Mouse (Mus musculus) Patski (cell line): ENCODE results near the gene Slc6a6. TPM values are rescaled to one million over a fixed set of nuclear protein-coding genes. Genes with fewer than 3 reads are reported as not detected.

Source experiments
- ATAC-seq: fragments of 100-300 bp; one replicate; pipeline ENCODE4 v1.8.0; 2021
- CTCF ChIA-PET: fragments of 350-600 bp; sonication (Branson Sonifier 250); formaldehyde crosslinking; loops from one replicate; lab custom pipeline; 2022; ENCODE audit warnings: inconsistent platforms; lab: Charles Lee
- POLR2A ChIA-PET: fragments of 350-600 bp; sonication (Branson Sonifier 250); formaldehyde crosslinking; loops from one replicate; lab custom pipeline; 2022; ENCODE audit warnings: antibody characterized with exemption, inconsistent platforms; lab: Charles Lee
- DNase-seq: peaks from one replicate; pipeline ENCODE4 v3.0.0-alpha.2; 2011; ENCODE audit warnings: low read depth, low spot score
- H3K27me3 ChIP-seq: fragments of 371-371 bp; one replicate; pipeline ENCODE4 v1.5.1; 2021
- CTCF ChIP-seq: fragments of 100-300 bp; IDR thresholded peaks from one replicate; pipeline ENCODE4 v1.5.1; 2021
- in situ Hi-C: fragments of 300-500 bp; cut with MboI; formaldehyde crosslinking; loops from 3 replicates; pipeline ENCODE4 v1.11.1; 2018; ENCODE audit warnings: low pct_unique_long_range_greater_than_20kb, mixed read lengths
- polyA plus RNA-seq: library from polyadenylated mRNA; unstranded; gene quantifications from one replicate; pipeline ENCODE4 v1.2.3, GENCODE M21; 2021

Gene Slc6a6
- polyA plus RNA-seq, 1 experiment from 2014 or later: 497 TPM

DNA sequence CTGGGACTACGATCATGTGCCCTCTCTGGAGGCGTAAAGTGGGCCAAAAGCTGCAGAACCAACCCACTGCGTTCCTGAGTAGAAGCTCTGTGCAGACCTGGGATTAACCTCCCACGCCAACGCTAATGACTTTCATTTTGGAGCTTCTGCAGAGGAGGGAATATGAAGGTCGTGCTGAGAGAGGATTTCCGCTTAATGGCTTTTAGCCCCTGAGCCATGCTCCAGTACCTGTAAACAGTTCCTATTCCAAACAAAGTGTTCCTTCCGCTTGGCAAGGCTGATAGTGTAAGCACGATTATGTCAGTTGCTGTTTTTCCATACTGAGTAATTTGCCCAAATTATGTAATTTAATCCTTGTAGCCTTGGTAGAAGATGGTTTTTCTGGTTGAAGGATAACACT, 33.6 kb upstream of the Slc6a6 start:
- no peak for TF ChIP-seq CTCF
- POLR2A ChIA-PET: interaction anchor here (0.6 to 1.1 kb wide), 2 partner anchors 35 to 67 kb away, joined by 3 to 4 read pairs; no protein-coding TSS in a partner anchor
- DNase-seq (no peak), ATAC-seq (no peak)
- in situ Hi-C loops: no loop called here
- H3K27me3 ChIP-seq: no peaks in the 10 kb centered on the region
- CTCF ChIA-PET: interaction anchor here (0.6 to 1.7 kb wide), 4 partner anchors 9 to 112 kb away, joined by 3 to 8 read pairs (median 4); no protein-coding TSS in a partner anchor

DNA sequence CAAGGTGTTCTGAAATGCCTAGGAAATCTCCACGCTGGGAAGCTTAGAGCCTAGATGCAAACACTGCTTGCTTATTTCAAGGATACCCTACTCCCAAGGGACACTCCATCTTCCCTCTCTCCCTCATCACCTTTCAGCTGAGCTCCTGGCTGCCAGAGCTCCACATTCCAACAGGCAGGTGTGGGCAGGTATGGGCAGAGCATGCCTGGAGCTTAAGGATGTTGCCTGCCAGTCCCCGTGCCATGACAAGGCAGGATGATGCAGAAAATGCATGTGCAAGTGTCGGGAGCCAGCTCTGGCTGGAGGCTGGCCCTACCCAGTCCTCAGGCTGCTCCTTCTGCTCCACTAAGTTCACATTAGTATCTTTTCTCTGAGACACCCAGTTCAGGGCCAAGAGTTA, 31.6 kb upstream of the Slc6a6 start:
- in situ Hi-C loops: no loop called here
- no peaks in the 10 kb centered on the region for H3K27me3 ChIP-seq
- ChIA-PET POLR2A (interaction anchor here (2.1 kb wide), 1 partner anchor 34 kb away, joined by 6 read pairs; no protein-coding TSS in a partner anchor), CTCF (no interaction called here)
- DNase-seq: no peak
- no peak for ATAC-seq
- TF ChIP-seq CTCF: no peak

DNA sequence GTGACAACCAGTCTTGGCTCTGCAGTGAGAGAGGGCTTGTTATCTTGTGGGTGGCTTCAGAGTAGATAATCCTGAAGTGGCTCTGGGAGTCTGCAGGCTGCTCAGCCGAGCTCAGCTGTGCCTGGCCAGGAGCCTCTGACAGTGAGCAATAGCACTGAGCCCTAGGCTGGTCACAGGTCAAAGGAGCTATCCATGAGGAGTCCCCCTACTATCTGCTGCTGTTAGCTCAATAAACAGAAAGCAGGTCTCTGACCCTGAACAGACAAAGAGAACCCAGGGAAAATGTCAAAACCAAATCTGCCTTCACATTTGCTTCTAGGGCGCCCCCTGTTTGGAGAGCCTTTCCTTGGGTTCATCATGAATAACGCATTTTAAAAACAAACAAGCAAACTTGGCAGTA, 28.6 kb upstream of the Slc6a6 start:
- TF ChIP-seq CTCF: no peak
- no peaks in the 10 kb centered on the region for H3K27me3 ChIP-seq
- no peak for DNase-seq
- POLR2A ChIA-PET: no interaction called here
- CTCF ChIA-PET: interaction anchor here (1.2 to 2.1 kb wide), 2 partner anchors 14 to 31 kb away, joined by 3 to 6 read pairs; no protein-coding TSS in a partner anchor
- no peak for ATAC-seq
- in situ Hi-C loops: no loop called here

DNA sequence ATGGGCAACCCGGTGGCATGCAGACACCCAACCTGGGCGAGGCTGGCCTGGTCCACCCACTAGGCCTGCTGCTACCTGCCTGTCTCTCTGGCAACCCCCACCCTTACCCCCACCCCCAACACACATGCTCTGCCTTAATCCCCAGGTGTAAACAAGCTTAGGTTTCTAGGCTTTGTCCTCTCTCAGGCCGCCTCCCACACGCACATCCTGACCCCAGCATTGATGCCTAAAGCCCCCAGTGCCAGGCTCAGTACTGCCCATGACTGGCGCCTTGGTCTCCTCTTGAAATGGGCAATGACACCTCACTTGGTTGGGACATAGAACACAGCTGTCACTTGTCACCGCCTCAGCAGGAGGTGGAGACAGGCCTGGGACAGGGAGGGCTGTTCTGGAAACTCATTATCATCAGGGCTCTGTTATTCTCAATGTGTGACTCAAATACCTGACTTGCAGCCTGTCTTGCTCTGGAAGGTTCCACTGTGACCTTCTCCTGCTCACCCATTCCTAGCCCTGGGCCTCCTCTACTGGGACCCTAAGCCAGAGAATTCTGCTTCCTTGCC, 27.9 kb upstream of the Slc6a6 start:
- CTCF ChIA-PET: interaction anchor here (1.2 to 2.1 kb wide), 3 partner anchors 11 to 30 kb away, joined by 3 to 6 read pairs (median 3); no protein-coding TSS in a partner anchor
- no peak for ATAC-seq
- H3K27me3 ChIP-seq: no peaks in the 10 kb centered on the region
- POLR2A ChIA-PET: no interaction called here
- TF ChIP-seq CTCF: no peak
- no peak for DNase-seq
- in situ Hi-C loops: no loop called here

DNA sequence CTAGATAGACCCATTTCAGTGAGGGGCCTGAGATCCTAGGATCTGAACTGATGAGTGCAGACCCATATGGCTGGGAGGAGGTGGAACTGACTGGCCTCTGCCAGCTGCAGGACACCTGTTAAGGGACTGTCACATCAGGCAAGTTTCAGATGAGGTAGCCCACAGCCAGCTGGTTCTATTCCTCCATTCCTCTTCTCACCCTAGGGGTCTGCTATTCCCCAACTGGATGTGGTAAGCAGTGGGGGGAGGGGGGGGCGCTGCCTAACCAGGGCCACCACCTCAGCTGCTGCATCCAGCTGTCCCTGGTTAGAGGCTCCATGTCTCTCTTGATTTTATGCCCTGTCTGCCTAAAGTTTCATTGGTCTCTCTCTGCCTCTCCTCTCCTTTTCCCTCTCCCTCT, 25.6 kb upstream of the Slc6a6 start:
- TF ChIP-seq CTCF: no peak
- H3K27me3 ChIP-seq: no peaks in the 10 kb centered on the region
- in situ Hi-C loops: no loop called here
- DNase-seq: no peak
- ChIA-PET POLR2A (interaction anchor here (1.5 kb wide), 1 partner anchor 82 kb away, joined by 3 read pairs; no protein-coding TSS in a partner anchor), CTCF (interaction anchor here (1.7 to 2.5 kb wide), 2 partner anchors 8 to 10 kb away, joined by 6 to 8 read pairs; no protein-coding TSS in a partner anchor)
- ATAC-seq: no peak

DNA sequence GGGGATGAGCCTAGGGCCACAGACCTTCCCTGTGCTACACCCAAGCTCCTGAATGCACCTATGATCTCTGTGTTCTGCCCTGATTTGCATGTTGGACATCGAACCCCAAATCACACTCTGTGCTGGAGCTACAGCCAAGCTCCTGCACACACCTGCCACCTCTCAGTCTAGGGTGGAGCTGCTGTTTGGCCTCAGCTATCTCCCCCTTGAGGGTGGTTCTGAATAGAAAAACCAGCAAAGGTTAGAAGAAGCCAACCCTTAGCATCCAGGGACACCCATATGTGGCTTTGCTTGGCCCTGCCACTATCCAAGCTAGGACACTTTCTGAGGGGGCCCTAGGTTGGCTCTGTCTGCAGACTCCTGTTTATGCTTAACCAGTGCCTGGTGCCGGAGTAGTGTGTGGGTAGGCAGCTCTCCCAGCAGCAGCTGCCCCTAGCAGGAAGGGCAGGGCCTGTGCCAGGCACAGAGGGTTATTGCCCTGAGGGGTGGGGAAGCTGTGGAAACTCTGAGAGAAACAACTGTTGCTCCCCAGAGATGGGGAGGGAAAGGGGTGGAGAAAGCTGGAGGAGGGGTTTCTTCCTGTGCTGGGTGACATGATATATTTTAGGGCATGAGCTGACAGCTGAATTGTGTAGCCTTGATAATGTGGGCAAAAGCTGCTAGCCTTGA, 23.9 kb upstream of the Slc6a6 start:
- in situ Hi-C loops: no loop called here
- ChIA-PET CTCF (interaction anchor here (0.9 to 2.5 kb wide), 6 partner anchors 9 to 116 kb away, joined by 3 to 8 read pairs (median 4); no protein-coding TSS in a partner anchor), POLR2A (interaction anchor here (0.6 to 1.1 kb wide), 2 partner anchors 25 to 29 kb away, joined by 3 read pairs; no protein-coding TSS in a partner anchor)
- DNase-seq: no peak
- ATAC-seq: peak; percentile 40
- TF ChIP-seq CTCF: no peak
- H3K27me3 ChIP-seq: no peaks in the 10 kb centered on the region

DNA sequence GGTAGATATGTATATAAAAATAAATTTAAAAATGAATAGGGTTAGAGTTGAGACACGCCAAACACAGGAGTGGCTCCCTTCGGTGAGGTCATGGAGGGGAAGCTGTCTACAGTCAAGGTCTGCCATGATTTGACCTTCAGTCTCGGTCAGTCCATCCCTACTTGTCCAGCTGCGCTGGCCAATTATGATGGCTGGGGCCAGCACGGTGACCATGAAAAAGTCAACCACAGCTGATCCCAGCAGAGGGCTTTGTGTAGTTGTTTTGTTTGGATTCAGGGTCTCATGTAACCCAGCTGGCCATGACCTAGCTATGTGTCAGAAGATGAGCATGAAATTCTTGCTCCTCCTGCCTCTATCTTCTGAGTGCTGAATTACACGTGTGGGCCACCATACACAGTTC, 21.6 kb upstream of the Slc6a6 start:
- no peak for ATAC-seq
- in situ Hi-C loops: no loop called here
- ChIA-PET CTCF (interaction anchor here (1.2 kb wide), 1 partner anchor 15 kb away, joined by 3 read pairs; no protein-coding TSS in a partner anchor), POLR2A (no interaction called here)
- no peak for DNase-seq
- H3K27me3 ChIP-seq: no peaks in the 10 kb centered on the region
- TF ChIP-seq CTCF: no peak

DNA sequence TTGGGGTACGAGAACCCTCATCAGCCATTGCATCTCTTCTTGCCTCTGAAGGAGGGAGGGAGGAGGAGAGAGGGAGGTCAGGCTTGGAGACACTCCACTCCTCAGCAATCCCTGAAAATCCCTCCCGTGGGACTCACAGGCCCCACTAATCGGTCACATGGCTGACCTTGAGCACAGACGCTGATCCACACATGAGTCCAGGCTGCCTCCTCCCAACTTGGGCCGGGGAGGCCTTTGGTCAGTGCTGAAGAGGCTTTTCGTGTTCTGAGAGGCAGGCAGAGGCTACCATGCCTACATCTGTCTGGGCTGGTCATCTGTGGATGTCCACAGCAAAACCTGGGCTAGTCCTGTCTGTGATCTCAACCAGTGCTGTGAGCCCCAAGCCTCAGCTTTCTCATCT, 20.2 kb upstream of the Slc6a6 start:
- ChIA-PET CTCF (no interaction called here), POLR2A (no interaction called here)
- no peak for DNase-seq
- ATAC-seq: no peak
- H3K27me3 ChIP-seq: no peaks in the 10 kb centered on the region
- no peak for TF ChIP-seq CTCF
- in situ Hi-C loops: no loop called here

DNA sequence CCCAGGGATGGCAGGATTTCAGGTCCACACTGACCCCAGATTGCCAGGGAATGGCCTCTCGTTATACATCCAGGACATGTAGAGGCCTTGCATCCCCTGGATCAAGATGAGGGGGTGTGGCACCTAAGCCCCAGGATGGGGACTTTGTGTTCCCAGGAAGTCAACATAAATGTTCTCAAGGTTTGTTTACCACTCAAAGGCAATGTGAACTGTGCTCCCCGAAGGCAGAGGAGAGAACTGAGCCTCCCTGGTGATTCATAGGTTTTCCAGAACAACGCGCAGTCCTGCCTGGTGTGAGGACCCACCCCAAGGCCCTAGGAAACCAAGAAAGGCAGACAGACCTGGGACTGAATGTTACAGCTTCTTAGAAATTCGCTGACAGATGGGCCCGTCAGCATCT, 18.6 kb upstream of the Slc6a6 start:
- ChIA-PET CTCF (no interaction called here), POLR2A (no interaction called here)
- no peaks in the 10 kb centered on the region for H3K27me3 ChIP-seq
- ATAC-seq (no peak), DNase-seq (no peak)
- TF ChIP-seq CTCF: no peak
- in situ Hi-C loops: no loop called here

DNA sequence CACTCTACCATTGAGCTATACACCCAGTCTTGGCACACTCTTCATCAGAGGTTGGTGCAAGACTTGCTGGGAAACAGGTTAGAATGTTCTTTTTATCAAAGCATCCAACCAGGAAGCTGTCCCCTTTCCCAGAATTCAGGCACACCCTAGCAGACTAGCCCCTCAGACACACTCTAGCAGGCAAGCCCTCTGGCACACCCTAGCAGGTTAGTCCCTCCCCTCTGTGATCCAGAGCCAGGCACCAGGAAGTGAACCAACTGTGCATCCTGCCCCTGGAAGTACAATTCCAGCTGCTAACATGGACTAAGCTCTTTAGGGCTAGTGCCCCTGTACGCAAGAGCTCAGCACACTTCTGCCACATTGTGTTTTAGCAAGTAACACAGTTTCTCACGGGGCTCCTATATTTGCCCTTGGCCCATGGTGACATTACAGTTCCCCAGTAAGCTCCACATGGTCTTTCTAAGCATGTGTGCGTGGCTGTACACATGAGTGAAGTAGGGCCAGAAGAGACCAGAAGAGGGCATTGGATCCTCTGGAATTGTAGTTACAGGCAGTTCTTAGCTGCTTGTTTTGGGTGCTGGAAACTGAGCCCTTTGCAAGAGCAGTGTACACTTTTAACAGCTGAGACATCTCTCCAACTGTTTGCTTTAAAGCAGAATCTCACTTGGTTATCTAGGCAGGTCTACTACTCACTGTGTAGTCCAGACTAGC, 17.7 kb upstream of the Slc6a6 start:
- TF ChIP-seq CTCF: no peak
- CTCF ChIA-PET: interaction anchor here (1.1 kb wide), 1 partner anchor 9 kb away, joined by 3 read pairs; no protein-coding TSS in a partner anchor
- ATAC-seq (no peak), DNase-seq (no peak)
- no peaks in the 10 kb centered on the region for H3K27me3 ChIP-seq
- POLR2A ChIA-PET: no interaction called here
- in situ Hi-C loops: no loop called here
